Mouse (Mus musculus): ENCODE measurements around the gene Bola1. TPM values are rescaled to one million over a fixed set of nuclear protein-coding genes. Genes with fewer than 3 reads are reported as not detected.
A peak's percentile ranks its signal among the peaks of the same experiment; 100 is the strongest.

The Bola1 gene
- polyA plus RNA-seq, 1 experiment from 2014 or later = 64.1 TPM

DNA sequence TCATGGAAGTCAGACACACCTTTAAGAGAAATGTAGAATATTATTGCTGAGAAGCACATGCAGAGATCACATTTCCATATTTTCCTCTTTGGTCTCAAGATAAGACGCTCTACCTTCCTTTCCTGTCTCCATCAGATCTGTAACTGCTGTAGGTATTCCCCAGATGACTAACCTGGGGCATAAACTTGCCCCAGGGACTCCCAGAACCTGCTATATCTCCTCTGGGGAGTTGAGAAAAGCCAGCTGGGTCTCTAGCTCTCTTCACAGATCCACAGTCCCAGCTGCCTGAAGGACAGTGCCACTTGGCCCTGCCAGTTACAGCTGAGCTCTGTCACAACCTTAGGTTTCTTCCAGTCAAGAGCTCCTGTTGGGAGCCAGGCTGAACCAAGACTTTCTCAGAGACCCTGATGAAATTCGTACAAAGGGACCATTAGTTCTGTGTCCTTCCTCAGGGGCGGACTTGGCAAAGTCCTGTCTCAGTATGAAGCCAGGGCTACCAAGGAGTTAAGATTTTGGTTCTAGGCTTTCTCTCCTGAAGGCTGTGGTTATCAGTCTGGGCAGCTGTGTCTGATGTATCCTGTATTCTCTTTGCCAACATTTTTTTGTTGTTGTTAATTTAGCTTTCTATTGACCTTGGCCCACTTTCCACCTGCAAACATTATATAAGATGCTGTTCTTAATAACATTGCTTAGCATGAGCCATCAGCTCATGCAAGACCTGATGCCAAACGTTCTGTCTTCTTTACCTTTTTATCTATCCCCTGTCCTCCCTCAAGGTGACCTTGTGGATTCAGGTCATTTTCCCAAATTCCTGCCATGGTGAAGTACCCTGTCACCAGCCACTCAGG, 11.6 kb upstream of the Bola1 start:
- Histone ChIP-seq H3K4me2 (ENCODE audit: low read length) (no peak overlapping the region), H3K27ac (ENCODE audit: low read length) (no peak overlapping the region), H3K9ac (replicated peaks; ENCODE audit: low read depth, low read length) (no peak overlapping the region), H3K36me3 (ENCODE audit: control insufficient read depth, insufficient read depth) (no peaks in the 10 kb centered on the region), H3K27me3 (replicated peaks; ENCODE audit: control insufficient read depth, insufficient read depth, low read length) (no peaks in the 10 kb centered on the region), H3K4me1 (replicated peaks; ENCODE audit: control insufficient read depth, insufficient read depth, low read length) (peaks cover under 1% of the 10 kb centered on the region; the same call in 1 of the 2 replicates), H3K9me3 (ENCODE audit: control insufficient read depth, low read length) (no peaks in the 10 kb centered on the region), H3K4me3 (replicated peaks; ENCODE audit: low read length) (no peak overlapping the region)
- WGBS = 76% methylated on average over 4 of the region's 4 CpGs
- no peak for ATAC-seq

DNA sequence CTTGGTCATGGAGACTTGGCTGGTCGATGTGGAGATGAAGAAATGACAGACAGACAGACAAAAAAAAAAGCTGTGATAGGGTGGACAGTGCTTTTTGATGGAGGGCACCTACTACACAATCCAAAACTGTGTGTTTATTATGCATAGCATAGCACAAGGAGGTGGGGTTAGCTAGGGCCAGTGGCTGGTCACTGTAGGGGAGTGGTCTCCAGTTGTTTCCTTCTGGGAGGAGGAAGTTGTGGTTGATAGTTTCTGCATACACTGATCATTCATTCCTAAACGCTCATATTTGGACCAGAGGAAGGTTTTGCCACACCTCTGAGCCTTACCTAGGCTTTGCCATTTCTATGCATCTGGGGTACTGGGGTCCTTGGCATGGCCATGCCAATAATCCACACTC, 10.9 kb upstream of the Bola1 start:
- Histone ChIP-seq H3K9ac (replicated peaks; ENCODE audit: low read depth, low read length) (no peak overlapping the region), H3K27me3 (replicated peaks; ENCODE audit: control insufficient read depth, insufficient read depth, low read length) (no peaks in the 10 kb centered on the region), H3K4me2 (ENCODE audit: low read length) (no peak overlapping the region), H3K36me3 (ENCODE audit: control insufficient read depth, insufficient read depth) (no peaks in the 10 kb centered on the region), H3K4me3 (replicated peaks; ENCODE audit: low read length) (no peak overlapping the region), H3K9me3 (ENCODE audit: control insufficient read depth, low read length) (no peaks in the 10 kb centered on the region), H3K4me1 (replicated peaks; ENCODE audit: control insufficient read depth, insufficient read depth, low read length) (peaks cover 6% of the 10 kb centered on the region; the same call in 1 of the 2 replicates), H3K27ac (ENCODE audit: low read length) (no peak overlapping the region)
- 85% methylated on average over 2 of the region's 2 CpGs for WGBS
- no peak for ATAC-seq

DNA sequence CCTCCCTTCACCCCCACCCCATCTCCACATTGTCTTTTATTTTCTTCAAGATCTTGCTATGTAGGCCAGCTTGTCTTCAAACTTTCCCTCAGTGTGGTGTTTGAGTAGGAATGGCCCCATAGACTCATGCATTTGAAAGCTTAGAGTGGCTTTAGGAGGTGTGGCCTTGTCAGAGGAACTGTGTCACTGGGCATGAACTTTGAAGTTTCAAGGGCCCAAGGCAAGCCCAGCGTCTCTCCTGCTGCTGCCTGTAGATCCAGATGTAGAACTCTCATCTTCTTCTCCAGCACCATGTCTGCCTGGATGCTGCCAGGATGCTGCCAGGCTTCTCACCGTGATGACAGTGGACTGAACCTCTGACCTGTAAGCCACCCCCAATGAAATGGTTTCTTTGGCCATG, 9.3 kb upstream of the Bola1 start:
- H3K4me1 ChIP-seq (replicated peaks; ENCODE audit: control insufficient read depth, insufficient read depth, low read length) = peaks cover 6% of the 10 kb centered on the region
- H3K4me3 ChIP-seq (replicated peaks; ENCODE audit: low read length) = no peak overlapping the region
- H3K4me2 ChIP-seq (ENCODE audit: low read length) = no peak overlapping the region
- no peaks in the 10 kb centered on the region for H3K27me3 ChIP-seq (replicated peaks; ENCODE audit: control insufficient read depth, insufficient read depth, low read length)
- H3K9ac ChIP-seq (replicated peaks; ENCODE audit: low read depth, low read length) = no peak overlapping the region
- H3K9me3 ChIP-seq (ENCODE audit: control insufficient read depth, low read length) = no peaks in the 10 kb centered on the region
- no peak for ATAC-seq
- 84% methylated on average over 2 of the region's 2 CpGs for WGBS
- H3K27ac ChIP-seq (ENCODE audit: low read length) = no peak overlapping the region
- no peaks in the 10 kb centered on the region for H3K36me3 ChIP-seq (ENCODE audit: control insufficient read depth, insufficient read depth)

DNA sequence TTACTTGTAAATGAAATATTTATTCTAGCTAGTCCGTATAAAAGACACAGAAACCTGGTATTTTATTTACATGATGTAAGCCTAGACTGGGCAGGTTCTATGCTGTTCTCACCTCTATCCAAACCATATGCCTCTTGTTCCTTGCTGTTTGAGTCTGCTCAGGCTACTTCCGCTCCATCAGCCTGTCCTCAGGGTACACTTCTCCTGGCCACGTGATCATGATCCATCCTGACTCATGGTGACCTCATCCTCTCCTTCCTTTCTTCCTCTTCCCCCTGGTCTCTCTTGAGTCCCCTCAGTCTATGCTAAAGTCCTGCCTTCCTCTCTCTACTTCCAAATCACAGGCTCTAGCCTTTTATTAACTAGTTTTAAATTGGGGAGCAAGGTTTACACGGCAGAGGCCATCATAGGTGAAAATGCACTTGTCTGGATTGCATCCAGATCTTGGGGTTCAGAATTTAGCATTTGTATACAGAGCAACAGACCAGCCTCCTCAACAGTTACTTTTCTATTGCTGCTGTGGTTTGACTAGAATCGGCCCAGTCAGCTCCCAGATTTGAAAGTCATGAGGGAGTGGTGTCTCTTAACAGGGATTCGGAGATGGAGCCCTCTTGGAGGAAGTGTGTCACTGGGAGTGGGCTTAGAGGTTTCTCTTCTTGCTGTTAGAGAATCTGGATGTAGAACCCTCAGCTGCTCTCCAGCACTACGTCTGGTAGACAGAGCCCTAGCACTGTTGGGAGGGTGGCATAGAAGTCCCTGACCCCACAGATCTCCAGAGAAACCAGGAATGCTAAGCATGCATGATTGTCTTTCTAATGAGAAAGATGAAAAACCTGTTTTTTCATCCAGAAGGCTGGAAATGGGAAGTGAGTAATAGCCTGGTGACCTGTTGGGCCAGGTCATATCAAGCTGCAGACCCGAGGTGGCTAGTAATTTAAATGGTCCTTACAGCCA, 7.5 kb upstream of the Bola1 start:
- Histone ChIP-seq H3K9ac (replicated peaks; ENCODE audit: low read depth, low read length) (no peak overlapping the region), H3K36me3 (ENCODE audit: control insufficient read depth, insufficient read depth) (no peaks in the 10 kb centered on the region), H3K9me3 (ENCODE audit: control insufficient read depth, low read length) (no peaks in the 10 kb centered on the region), H3K27ac (ENCODE audit: low read length) (no peak overlapping the region), H3K4me2 (ENCODE audit: low read length) (no peak overlapping the region), H3K4me3 (replicated peaks; ENCODE audit: low read length) (no peak overlapping the region), H3K27me3 (replicated peaks; ENCODE audit: control insufficient read depth, insufficient read depth, low read length) (no peaks in the 10 kb centered on the region), H3K4me1 (replicated peaks; ENCODE audit: control insufficient read depth, insufficient read depth, low read length) (peaks cover 11% of the 10 kb centered on the region)
- WGBS = 75% methylated on average over 8 of the region's 8 CpGs
- no peak for ATAC-seq

DNA sequence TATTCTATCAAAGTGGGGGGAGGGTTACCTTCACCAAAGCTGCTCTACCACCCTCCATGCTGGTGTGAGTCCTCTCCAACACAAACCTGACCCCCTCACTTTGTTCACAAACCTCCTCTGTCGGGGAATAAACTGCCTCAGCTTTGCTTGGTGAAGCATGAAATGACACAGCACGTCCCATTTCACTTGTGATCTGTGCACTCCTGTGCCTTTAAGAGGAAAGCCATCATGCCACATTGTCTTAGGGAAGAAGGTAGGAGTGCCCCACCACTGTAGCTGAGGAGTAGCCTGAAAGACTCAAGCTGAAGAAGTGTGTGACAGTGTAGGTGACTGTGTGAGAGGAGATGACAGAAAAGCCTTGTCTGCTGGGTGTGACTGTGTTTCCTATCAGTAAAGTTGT, 5.9 kb upstream of the Bola1 start:
- peaks cover 19% of the 10 kb centered on the region for H3K4me1 ChIP-seq (replicated peaks; ENCODE audit: control insufficient read depth, insufficient read depth, low read length)
- 11% methylated on average over 2 of the region's 2 CpGs for WGBS
- H3K27me3 ChIP-seq (replicated peaks; ENCODE audit: control insufficient read depth, insufficient read depth, low read length) = no peaks in the 10 kb centered on the region
- no peak overlapping the region for H3K4me2 ChIP-seq (ENCODE audit: low read length)
- H3K36me3 ChIP-seq (ENCODE audit: control insufficient read depth, insufficient read depth) = no peaks in the 10 kb centered on the region
- H3K9ac ChIP-seq (replicated peaks; ENCODE audit: low read depth, low read length) = no peak overlapping the region
- no peaks in the 10 kb centered on the region for H3K9me3 ChIP-seq (ENCODE audit: control insufficient read depth, low read length)
- H3K27ac ChIP-seq (ENCODE audit: low read length) = no peak overlapping the region
- no peak for ATAC-seq
- H3K4me3 ChIP-seq (replicated peaks; ENCODE audit: low read length) = no peak overlapping the region

DNA sequence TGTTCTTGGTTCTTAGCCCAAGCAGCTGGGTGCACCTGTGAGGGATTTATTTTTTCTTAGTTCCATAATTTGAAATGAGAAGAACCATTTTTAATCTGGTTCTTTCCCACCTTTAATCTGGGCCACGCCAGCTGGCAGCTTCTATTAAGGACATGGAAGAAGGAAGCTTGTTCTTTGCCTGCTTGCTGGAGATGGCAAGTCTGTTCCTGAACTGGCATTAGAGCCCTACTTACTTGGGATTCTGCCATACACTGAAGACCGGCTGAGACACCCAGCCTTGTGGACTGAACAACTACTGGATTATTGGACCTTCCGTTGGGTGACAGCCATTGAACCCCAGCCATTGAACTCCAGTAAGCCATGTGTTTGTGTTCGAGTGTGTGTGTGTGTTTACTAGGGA, 3.3 kb upstream of the Bola1 start:
- no peak overlapping the region for H3K9ac ChIP-seq (replicated peaks; ENCODE audit: low read depth, low read length)
- no peak for ATAC-seq
- 76% methylated on average over 4 of the region's 4 CpGs for WGBS
- H3K27me3 ChIP-seq (replicated peaks; ENCODE audit: control insufficient read depth, insufficient read depth, low read length) = no peaks in the 10 kb centered on the region
- H3K4me1 ChIP-seq (replicated peaks; ENCODE audit: control insufficient read depth, insufficient read depth, low read length) = peaks cover 25% of the 10 kb centered on the region
- H3K4me2 ChIP-seq (ENCODE audit: low read length) = peak overlapping the region; percentile 86
- H3K36me3 ChIP-seq (ENCODE audit: control insufficient read depth, insufficient read depth) = no peaks in the 10 kb centered on the region
- no peak overlapping the region for H3K4me3 ChIP-seq (replicated peaks; ENCODE audit: low read length)
- H3K9me3 ChIP-seq (ENCODE audit: control insufficient read depth, low read length) = no peaks in the 10 kb centered on the region
- H3K27ac ChIP-seq (ENCODE audit: low read length) = no peak overlapping the region

DNA sequence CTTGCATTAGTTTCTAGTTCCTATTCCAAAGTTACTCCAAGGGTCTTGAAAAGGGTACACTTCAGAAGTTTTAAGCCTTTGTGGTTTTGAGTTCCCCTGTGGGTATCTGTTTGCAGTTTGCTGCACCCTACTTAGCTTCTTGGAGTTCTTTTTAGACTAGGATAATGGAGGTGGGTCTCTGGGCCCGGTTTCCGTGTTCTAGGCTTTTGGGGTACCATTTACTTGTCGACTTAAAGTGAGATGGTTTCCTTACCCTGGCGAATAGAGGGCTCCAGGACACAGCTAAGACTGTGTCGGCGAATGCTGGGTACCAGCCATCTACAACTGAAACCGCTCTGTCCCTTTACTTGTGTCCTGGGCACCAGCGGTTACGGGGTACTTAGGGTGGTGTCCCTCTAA, 2.1 kb upstream of the Bola1 start:
- no peaks in the 10 kb centered on the region for H3K36me3 ChIP-seq (ENCODE audit: control insufficient read depth, insufficient read depth)
- 4% methylated on average over 9 of the region's 9 CpGs for WGBS
- H3K4me3 ChIP-seq (replicated peaks; ENCODE audit: low read length) = peak overlapping the region; percentile 72
- no peak for ATAC-seq
- H3K9me3 ChIP-seq (ENCODE audit: control insufficient read depth, low read length) = no peaks in the 10 kb centered on the region
- peak overlapping the region; percentile 86 for H3K4me2 ChIP-seq (ENCODE audit: low read length)
- H3K4me1 ChIP-seq (replicated peaks; ENCODE audit: control insufficient read depth, insufficient read depth, low read length) = peaks cover 25% of the 10 kb centered on the region
- peak overlapping the region; percentile 98 for H3K27ac ChIP-seq (ENCODE audit: low read length)
- peak overlapping the region; percentile 68 for H3K9ac ChIP-seq (replicated peaks; ENCODE audit: low read depth, low read length)
- no peaks in the 10 kb centered on the region for H3K27me3 ChIP-seq (replicated peaks; ENCODE audit: control insufficient read depth, insufficient read depth, low read length)

DNA sequence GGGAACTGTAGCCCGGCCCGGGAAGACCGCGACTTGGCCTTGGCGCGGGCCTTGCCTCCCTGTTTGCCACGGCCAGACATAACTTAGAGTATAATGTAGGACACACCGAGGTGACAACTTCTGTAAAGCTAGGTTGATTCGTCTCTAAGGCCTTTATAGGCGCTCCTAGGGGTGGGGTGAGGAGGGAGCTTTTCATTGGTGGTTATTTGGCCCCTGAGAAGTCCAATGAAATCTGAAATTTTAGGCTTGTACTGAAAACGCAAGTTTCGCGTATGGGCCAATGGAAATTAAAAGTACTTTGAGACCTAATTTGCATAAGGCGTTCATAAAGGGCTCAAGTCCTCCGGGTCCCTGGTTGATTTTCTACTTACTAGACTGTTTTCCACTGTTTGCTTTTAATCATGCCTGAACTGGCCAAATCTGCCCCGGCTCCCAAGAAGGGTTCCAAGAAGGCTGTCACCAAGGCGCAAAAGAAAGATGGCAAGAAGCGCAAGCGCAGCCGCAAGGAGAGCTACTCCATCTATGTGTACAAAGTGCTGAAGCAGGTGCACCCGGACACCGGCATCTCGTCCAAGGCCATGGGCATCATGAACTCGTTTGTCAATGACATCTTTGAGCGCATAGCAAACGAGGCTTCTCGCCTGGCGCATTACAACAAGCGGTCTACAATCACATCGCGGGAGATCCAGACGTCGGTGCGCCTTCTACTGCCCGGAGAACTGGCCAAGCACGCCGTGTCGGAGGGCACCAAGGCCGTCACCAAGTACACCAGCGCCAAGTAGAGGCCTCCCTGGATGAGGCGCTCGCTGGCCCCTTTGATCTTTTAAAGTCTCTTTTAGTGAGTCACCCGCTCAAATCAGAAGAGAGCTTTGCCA, 1.5 kb upstream of the Bola1 start, which contains the start of the genes Hist2h2ac and Hist2h2be:
Gene Hist2h2ac, minus strand, starts transcription at position 116 of the 875 bp plus-strand sequence.
Gene Hist2h2be, plus strand, starts transcription at position 355 of the 875 bp plus-strand sequence.
- WGBS = under 1% methylated on average over 43 of the region's 43 CpGs
- Histone ChIP-seq H3K36me3 (ENCODE audit: control insufficient read depth, insufficient read depth) (no peaks in the 10 kb centered on the region), H3K27me3 (replicated peaks; ENCODE audit: control insufficient read depth, insufficient read depth, low read length) (no peaks in the 10 kb centered on the region)

More for the DNA sequence above, 1.5 kb upstream of the Bola1 start, which contains the start of the genes Hist2h2ac and Hist2h2be:
- Histone ChIP-seq H3K27ac (ENCODE audit: low read length) (peak within 1 kb of the TSS; percentile 98), H3K4me3 (replicated peaks; ENCODE audit: low read length) (peak within 1 kb of the TSS; percentile 72), H3K4me2 (ENCODE audit: low read length) (peak within 1 kb of the TSS; percentile 86), H3K9me3 (ENCODE audit: control insufficient read depth, low read length) (no peaks in the 10 kb centered on the region), H3K9ac (replicated peaks; ENCODE audit: low read depth, low read length) (peak within 1 kb of the TSS; percentile 76), H3K4me1 (replicated peaks; ENCODE audit: control insufficient read depth, insufficient read depth, low read length) (peaks cover 23% of the 10 kb centered on the region)
- peak; percentile 80 for ATAC-seq
